ENCODE assay signal across 7 mouse cellular contexts in the genomic region with DNA sequence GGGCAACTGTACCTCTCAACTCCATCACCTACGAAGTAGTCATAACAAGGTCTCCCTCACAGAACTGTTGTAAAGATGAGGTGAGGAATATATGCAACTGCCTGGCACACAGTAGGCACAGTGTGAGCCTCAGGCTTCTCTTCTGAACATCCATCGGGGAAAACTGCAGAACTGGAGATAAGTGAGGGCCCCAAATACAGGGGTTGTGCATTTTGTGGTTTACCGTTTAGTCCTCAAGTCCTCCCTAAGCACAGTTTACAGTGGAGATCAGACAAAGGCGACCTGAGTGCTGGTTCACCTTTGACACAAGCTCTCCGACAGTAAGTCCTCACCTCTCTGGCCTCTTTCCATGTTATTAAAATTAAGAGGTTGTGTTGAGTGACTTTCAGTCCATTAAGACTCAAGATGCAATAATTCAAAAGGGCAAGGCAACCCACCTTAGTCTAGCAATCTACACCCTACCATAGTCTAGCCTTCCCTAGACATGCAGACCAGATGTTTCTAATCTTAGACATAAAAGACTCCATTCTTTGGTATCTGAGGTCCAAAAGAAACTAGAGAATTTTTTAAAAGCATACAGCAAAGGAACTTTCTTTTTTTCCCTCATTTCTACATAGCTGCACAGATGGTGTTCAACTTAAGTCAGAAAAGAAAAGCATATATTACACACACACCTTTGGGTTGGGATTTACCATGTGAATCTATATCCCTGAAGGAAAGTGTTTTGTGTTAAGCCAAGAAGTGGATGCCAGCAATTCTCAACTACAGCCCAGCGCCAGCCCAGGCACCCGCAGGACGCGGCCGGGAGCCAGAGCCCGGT. TPM values are rescaled to one million over a fixed set of nuclear protein-coding genes. Genes with fewer than 3 reads are reported as not detected.
DNase-seq lines count a peak whose midpoint lies in the region; ATAC-seq and TF ChIP-seq lines count a peak whose summit lies in the region.

No protein-coding gene starts in this region.

- peak overlapping the region; percentile 88 for H3K27ac ChIP-seq in lung, embryonic 16.5 days (ENCODE audit: low read length)
- no peak overlapping the region for H3K27ac ChIP-seq in forebrain, embryonic 16.5 days (ENCODE audit: low read length)
- H3K27ac ChIP-seq in limb, embryonic 14.5 days (replicated peaks; ENCODE audit: low read depth, low read length) = peak overlapping the region; percentile 91
- peak overlapping the region; percentile 62 for H3K27ac ChIP-seq in stomach, embryonic 16.5 days (ENCODE audit: low read length)

- no peaks in the 10 kb centered on the region for H3K36me3 ChIP-seq in lung, embryonic 16.5 days (ENCODE audit: control insufficient read depth, insufficient read depth, low read length)
- H3K36me3 ChIP-seq in forebrain, embryonic 16.5 days (ENCODE audit: control insufficient read depth, insufficient read depth) = no peaks in the 10 kb centered on the region
- no peaks in the 10 kb centered on the region for H3K36me3 ChIP-seq in limb, embryonic 14.5 days (ENCODE audit: control insufficient read depth, insufficient read depth, low read length)
- no peaks in the 10 kb centered on the region for H3K36me3 ChIP-seq in stomach, embryonic 16.5 days (ENCODE audit: control insufficient read depth, insufficient read depth, low read length)

- DNase-seq in lung, postnatal 36 days = no peak
- DNase-seq in limb, embryonic 14.5 days (ENCODE audit: low spot score) = no peak
- no peak for DNase-seq in ovary, postnatal 14 days (ENCODE audit: low spot score)

- WGBS in lung, embryonic 16.5 days = 29% methylated on average over 11 of the region's 11 CpGs
- 43% methylated on average over 11 of the region's 11 CpGs for WGBS in forebrain, embryonic 16.5 days
- WGBS in limb, embryonic 14.5 days = 26% methylated on average over 11 of the region's 11 CpGs
- WGBS in stomach, embryonic 16.5 days = 39% methylated on average over 11 of the region's 11 CpGs

- H3K4me1 ChIP-seq in lung, embryonic 16.5 days (replicated peaks; ENCODE audit: control insufficient read depth, insufficient read depth, low read length) = peaks cover 45% of the 10 kb centered on the region
- peaks cover 37% of the 10 kb centered on the region for H3K4me1 ChIP-seq in forebrain, embryonic 16.5 days (replicated peaks; ENCODE audit: control insufficient read depth, insufficient read depth, low read length)
- H3K4me1 ChIP-seq in limb, embryonic 14.5 days (ENCODE audit: control insufficient read depth, insufficient read depth, low read length) = peaks cover 43% of the 10 kb centered on the region
- H3K4me1 ChIP-seq in stomach, embryonic 16.5 days (ENCODE audit: control insufficient read depth, insufficient read depth, low read length) = peaks cover 48% of the 10 kb centered on the region

- peak overlapping the region; percentile 57 for H3K9ac ChIP-seq in lung, embryonic 16.5 days (ENCODE audit: low read length)
- no peak overlapping the region for H3K9ac ChIP-seq in forebrain, embryonic 16.5 days (replicated peaks; ENCODE audit: low read depth, low read length)
- H3K9ac ChIP-seq in limb, embryonic 14.5 days (ENCODE audit: low read depth, low read length, severe bottlenecking) = peak overlapping the region; percentile 44
- peak overlapping the region; percentile 57; the same call in 1 of the 2 replicates for H3K9ac ChIP-seq in stomach, embryonic 16.5 days (ENCODE audit: low read length)

- TF ChIP-seq POLR2A in limb, embryonic 14.5 days (IDR thresholded peaks at IDR 0.05; ENCODE audit: borderline replicate concordance, extremely low read depth, insufficient read depth, insufficient read length) = no peak

- peak overlapping the region; percentile 22 for H3K4me3 ChIP-seq in lung, embryonic 16.5 days (ENCODE audit: low read length)
- H3K4me3 ChIP-seq in forebrain, embryonic 16.5 days (replicated peaks; ENCODE audit: low read length) = no peak overlapping the region
- H3K4me3 ChIP-seq in limb, embryonic 14.5 days (replicated peaks; ENCODE audit: low read length) = no peak overlapping the region
- no peak overlapping the region for H3K4me3 ChIP-seq in stomach, embryonic 16.5 days (replicated peaks; ENCODE audit: low read length)

- H3K9me3 ChIP-seq in lung, embryonic 16.5 days (ENCODE audit: control insufficient read depth, low read length) = no peaks in the 10 kb centered on the region
- no peaks in the 10 kb centered on the region for H3K9me3 ChIP-seq in forebrain, embryonic 16.5 days (ENCODE audit: control insufficient read depth, low read length)
- H3K9me3 ChIP-seq in limb, embryonic 14.5 days (ENCODE audit: control insufficient read depth, low read length) = no peaks in the 10 kb centered on the region
- no peaks in the 10 kb centered on the region for H3K9me3 ChIP-seq in stomach, embryonic 16.5 days (replicated peaks; ENCODE audit: control insufficient read depth, low read length)

- no peaks in the 10 kb centered on the region for H3K27me3 ChIP-seq in lung, embryonic 16.5 days (ENCODE audit: control insufficient read depth, insufficient read depth, low read depth, low read length)
- H3K27me3 ChIP-seq in forebrain, embryonic 16.5 days (replicated peaks; ENCODE audit: control insufficient read depth, insufficient read depth, low read length) = no peaks in the 10 kb centered on the region
- H3K27me3 ChIP-seq in limb, embryonic 14.5 days (ENCODE audit: control insufficient read depth, insufficient read depth, low read length) = no peaks in the 10 kb centered on the region
- H3K27me3 ChIP-seq in stomach, embryonic 16.5 days (ENCODE audit: control insufficient read depth, insufficient read depth, low read length) = no peaks in the 10 kb centered on the region

- peak overlapping the region; percentile 29 for H3K4me2 ChIP-seq in lung, embryonic 16.5 days (ENCODE audit: low read depth, low read length)
- peak overlapping the region; percentile 34 for H3K4me2 ChIP-seq in forebrain, embryonic 16.5 days (ENCODE audit: low read length)
- peak overlapping the region; percentile 34 for H3K4me2 ChIP-seq in limb, embryonic 14.5 days (replicated peaks; ENCODE audit: low read depth, low read length, severe bottlenecking)
- peak overlapping the region; percentile 44 for H3K4me2 ChIP-seq in stomach, embryonic 16.5 days (ENCODE audit: low read depth, low read length)

- no peak for ATAC-seq in lung, embryonic 16.5 days (ENCODE audit: low read depth)
- ATAC-seq in forebrain, embryonic 16.5 days = no peak; the same call in 1 of the 2 replicates
- ATAC-seq in limb, embryonic 14.5 days (ENCODE audit: low FRiP score, low read depth) = peak; percentile 39
- no peak for ATAC-seq in stomach, embryonic 16.5 days (ENCODE audit: insufficient read depth, low FRiP score)
- no peak for ATAC-seq in inflammation-experienced regulatory T-cells, adult 6 months

RNA-seq across cellular contexts. Expression of gene Sec22b, which starts 40.7 kb away (rescaled TPM):
- polyA plus RNA-seq in lung, embryonic 16.5 days (2015; fragmentation: Nextera tagmentation; extraction: Ambion mirVana) = 146 and 147 TPM in 2 replicates
- polyA plus RNA-seq in forebrain, embryonic 16.5 days (2015; fragmentation: Nextera tagmentation; extraction: Ambion mirVana) = 108 and 110 TPM in 2 replicates
- 82.4 and 110 TPM in 2 replicates for polyA plus RNA-seq in limb, embryonic 14.5 days (2012; rRNA removed)
- polyA plus RNA-seq in limb, embryonic 14.5 days (2014; fragmentation: Nextera tagmentation; extraction: Ambion mirVana) = 182 and 194 TPM in 2 replicates
- polyA plus RNA-seq in stomach, embryonic 16.5 days (2015; fragmentation: Nextera tagmentation; extraction: Ambion mirVana) = 143 and 147 TPM in 2 replicates
- 100 to 1,000 TPM in 1 of 3 experiments, 10 to 100 TPM in 2; 74.0 to 102 (median 82.1) TPM for polyA plus RNA-seq in inflammation-experienced regulatory T-cells, adult 6 months (2017; shearing (Covaris generic))

RNA-seq across cellular contexts. Expression of gene Pde4dip, which starts 53.1 kb away (rescaled TPM):
- 18.4 and 18.9 TPM in 2 replicates for polyA plus RNA-seq in lung, embryonic 16.5 days (2015; fragmentation: Nextera tagmentation; extraction: Ambion mirVana)
- 82.1 and 83.9 TPM in 2 replicates for polyA plus RNA-seq in forebrain, embryonic 16.5 days (2015; fragmentation: Nextera tagmentation; extraction: Ambion mirVana)
- 33.3 and 37.1 TPM in 2 replicates for polyA plus RNA-seq in limb, embryonic 14.5 days (2012; rRNA removed)
- polyA plus RNA-seq in limb, embryonic 14.5 days (2014; fragmentation: Nextera tagmentation; extraction: Ambion mirVana) = 38.5 and 40.3 TPM in 2 replicates
- polyA plus RNA-seq in stomach, embryonic 16.5 days (2015; fragmentation: Nextera tagmentation; extraction: Ambion mirVana) = 27.5 and 31.3 TPM in 2 replicates
- polyA plus RNA-seq in inflammation-experienced regulatory T-cells, adult 6 months (2017; shearing (Covaris generic)) = 10 to 100 TPM in 2 of 3 experiments, 1 to 10 TPM in 1; 9.1 to 13.1 (median 11.2) TPM
